Mouse (Mus musculus) liver, adult 2 months (tissue): ENCODE measurements around the gene Fars2.

Source experiments
- CTCF ChIP-seq: fragments of 200-500 bp; IDR thresholded peaks from 2 replicates; pipeline ENCODE4 v1.5.1; 2011; ENCODE audit warnings: low read depth, low read length, control low read depth
- POLR2A ChIP-seq: fragments of 200-500 bp; IDR thresholded peaks from 2 replicates; pipeline ENCODE4 v1.6.1; 2011; ENCODE audit warnings: low read length, control low read depth; ENCODE audit not compliant: insufficient read depth; ENCODE audit errors: extremely low read depth

DNA sequence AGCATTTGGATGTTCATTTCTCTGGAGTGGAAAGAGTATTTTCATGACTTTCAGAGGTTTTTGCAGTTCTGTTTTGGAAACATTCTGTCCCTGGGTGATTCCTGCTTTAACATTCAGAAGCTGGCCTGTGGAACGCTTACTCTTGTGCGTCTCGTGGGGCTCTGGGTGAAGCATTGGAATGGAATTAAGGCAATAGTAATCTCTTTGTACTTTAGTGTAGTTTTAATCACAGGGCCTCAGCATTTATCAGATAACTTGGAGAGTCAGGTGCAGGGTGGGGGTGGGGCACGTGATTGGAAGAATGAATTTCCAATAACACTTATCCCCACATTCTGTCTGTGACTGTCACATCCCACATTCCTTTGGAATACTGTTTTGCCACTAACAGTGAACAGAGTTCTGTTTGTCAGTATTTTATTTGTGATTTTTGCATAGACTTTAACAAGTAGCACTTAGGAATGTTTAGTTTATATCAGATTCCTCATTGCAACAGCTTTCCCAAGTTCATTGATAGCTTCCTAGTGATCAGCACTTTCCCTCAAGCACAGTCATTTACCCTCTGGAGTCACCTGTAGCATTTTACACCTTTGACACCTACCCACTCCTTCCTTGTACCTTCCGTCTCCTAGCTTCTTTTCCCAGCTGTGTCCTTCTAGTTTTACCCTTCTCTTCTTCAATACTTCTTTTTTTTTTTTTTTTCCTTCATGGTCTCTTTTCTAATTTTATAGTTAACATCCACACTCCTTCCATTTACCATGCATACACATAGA is 23.2 kb downstream of the Fars2 start:
- TF ChIP-seq POLR2A (no peak), CTCF (no peak)
